Mouse (Mus musculus): ENCODE results near the gene 4931406P16Rik.
A peak's percentile ranks its signal among the peaks of the same experiment; 100 is the strongest.
"Not testable (repeated sequence)": the region's sequence is repeated elsewhere in the genome, so short reads cannot be mapped to it uniquely, and the experiment has no call there.

The 4931406P16Rik gene

DNA sequence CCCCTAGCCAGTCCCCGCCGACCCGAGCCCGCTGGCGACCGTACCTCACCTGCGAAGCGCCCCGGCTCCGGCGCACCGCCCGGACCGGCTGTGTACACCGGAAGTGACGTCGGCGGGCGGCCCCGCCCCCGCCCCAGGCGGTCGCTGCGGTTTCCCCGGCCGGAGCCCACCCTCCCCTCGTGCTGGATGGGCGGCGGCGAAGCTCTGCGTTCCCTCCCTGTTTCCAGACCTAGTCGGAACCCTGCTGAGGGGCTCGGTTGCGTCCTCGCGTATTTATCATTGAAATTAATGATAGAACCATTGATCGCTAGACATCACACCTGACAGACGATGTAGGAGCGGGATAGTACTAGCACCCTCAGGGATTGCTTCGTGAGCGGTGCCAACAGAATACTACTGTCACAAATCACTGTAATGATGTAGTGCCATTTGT, at the start of gene 4931406P16Rik:
Gene 4931406P16Rik (minus strand): TSS at position 109 of the 433 bp plus-strand sequence.
- DNase-seq (ENCODE audit: low spot score in 2 of 2): peak; percentile 72 to 79

DNA sequence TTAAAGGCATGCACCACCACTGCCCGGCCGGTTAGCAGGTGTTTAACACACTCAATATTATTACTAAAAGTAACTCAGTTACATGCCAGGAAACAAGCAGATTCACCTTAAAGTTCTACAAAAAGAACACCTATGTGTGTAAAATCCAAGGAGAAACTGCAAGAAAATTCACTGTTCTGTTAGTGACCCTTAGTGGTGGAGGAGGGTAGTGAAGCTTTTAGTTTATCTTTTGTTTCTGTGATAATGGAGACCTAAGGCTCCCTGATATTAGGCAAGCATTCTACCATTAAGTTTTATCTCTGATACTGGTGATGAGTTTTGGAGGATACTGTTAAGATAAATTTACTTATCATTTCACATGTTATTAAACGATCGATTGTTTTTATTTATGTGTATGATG, 42.3 kb upstream of the 4931406P16Rik start:
- no peak for DNase-seq (ENCODE audit: low spot score in 2 of 2)

DNA sequence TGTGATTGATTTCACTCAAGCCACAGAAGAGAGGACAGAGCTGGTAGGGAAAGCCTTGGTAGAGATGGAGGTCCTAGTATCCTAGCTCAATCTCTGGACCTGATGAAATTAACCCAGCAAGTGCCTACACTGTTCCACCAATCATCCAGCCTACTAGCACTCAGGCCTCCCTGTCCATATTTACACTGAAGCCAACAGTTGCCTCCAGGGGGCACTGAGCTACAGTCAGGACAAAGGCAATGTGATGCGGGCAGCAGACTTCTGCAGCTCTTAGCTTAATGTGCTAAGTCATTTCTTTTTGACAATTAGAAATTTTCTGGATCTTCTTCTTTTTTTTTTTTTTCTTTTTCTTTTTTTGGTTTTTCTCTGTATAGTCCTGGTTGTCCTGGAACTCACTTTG, 38.6 kb upstream of the 4931406P16Rik start:
- no peak for DNase-seq (ENCODE audit: low spot score in 2 of 2)

DNA sequence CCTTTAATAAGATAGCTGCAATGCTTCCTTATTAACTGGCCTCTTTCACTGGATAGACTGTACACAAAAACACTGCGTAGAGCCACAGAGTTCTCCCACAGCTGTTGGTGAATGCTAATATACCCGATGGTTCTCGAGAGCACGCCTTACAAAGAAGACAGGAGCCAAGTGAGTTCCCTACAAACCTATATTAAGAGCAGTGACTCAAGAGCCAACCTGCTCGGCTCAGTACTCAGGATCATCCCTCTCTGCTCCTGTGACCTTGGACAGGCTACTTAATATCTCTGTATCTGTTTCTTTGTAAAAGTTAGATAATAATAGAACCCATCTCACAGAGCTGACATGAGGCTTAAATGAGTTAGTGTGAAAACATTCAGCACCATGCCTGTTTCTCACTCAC, 36.8 kb upstream of the 4931406P16Rik start:
- DNase-seq (ENCODE audit: low spot score in 2 of 2): no peak

DNA sequence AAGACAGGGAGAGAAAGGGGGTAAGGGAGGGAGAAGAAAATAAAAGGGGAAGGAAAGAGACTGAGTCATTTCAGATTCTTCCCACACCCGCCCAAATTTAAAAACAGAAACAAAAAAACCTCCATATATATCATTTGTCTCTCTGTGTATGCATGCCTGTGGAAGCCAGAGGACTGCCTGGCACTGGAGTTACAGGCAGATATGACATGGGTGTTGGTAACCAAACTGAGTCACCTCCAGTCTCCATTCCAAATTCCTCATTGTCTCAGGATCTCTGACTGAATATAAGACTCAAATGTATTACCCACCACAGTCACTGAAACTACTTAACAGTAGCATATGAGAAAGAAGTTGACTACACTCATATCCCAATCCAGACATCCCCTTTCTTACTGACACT, 34.7 kb upstream of the 4931406P16Rik start:
- no peak for DNase-seq (ENCODE audit: low spot score in 2 of 2)

DNA sequence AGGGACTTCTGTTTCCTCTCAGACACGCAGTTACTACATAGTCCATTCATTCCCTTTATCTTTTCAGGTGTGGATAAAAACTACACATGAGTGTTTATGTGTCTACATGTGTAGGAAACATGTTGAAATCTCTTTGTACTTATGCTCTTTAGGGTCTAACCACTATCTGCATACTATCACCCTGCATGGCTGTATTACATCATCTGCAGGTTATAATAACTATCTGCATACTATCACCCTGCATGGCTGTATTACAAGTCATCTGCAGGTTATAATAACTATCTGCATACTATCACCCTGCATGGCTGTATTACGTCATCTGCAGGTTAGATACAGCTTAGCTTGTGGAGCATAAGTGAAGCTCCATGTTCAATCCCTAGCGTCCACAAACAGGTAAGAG, 33.7 kb upstream of the 4931406P16Rik start:
- no peak for DNase-seq (ENCODE audit: low spot score in 2 of 2)

DNA sequence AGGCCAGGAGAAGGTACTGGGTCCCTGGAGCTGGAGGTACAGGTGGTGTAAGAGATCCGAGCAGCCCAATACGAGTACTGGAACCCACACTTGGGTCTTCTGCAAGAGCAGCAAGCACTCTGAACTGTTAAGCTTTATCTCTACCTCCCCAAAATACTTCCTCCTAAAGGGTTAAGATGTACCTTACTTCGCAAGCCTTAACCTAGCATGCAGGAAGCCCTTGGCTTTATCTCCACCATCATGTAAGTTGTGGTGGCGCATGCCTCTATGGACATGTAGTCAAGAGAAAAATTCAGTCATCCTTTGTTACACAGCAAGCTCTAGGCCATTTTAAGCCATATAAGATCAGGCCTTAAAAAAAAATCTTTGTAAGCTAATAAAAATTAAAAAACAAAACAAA, 33.2 kb upstream of the 4931406P16Rik start:
- no peak for DNase-seq (ENCODE audit: low spot score in 2 of 2)

DNA sequence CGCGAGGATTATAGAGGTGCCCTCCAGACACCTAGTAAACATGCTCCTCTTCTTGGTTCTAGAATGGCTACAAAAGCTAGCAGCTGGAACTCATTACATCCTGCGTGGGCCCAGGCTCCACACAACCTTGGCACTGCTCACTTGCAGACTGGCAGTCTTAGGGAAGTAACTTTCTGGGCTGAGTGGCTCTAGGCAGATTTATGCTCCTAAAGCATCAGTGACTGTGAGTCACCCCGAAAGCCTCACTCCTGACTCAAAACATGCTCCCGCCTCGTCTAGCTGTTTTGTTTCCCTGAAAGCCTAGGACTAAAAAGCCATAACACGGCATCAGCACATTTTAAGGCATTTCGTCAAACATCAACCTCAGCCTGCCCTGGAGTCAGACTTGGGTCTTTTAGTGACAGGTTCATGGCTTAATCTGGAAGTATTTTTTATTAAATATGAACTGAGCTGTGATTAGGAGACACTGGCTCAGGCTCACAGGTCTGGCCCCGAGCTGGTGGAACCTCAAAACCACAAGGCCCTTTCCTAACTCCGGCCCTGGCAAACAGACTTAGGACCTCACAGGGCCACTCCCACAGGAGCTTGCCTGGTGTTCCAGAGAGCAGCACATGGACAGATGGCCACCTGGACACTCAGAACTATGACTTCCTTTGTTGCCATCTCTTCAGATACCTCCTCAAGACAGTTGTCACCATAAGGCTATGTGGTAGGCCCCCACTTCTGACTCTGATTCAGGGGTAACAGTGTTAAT, 28.9 kb upstream of the 4931406P16Rik start:
- no peak for DNase-seq (ENCODE audit: low spot score in 2 of 2)

DNA sequence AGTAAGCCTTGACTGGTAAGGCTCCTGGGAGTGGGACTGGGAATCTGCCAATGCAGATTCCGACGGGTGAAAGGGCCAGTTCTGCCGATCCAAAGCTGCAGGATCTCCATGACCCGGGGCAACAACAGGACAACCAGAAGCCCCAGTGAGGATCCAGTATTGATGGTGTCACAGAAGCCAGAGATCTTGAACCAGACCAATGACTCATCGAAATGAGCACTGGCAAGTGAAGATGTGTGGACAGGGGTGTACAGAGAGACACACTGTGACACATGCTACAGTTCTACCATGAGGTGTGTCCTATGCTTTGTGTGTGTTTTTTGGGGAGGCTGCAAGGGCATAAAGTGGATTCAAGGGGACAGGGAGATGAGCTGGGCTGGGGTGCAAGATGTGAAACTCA, 27.5 kb upstream of the 4931406P16Rik start:
- DNase-seq (ENCODE audit: low spot score in 2 of 2): no peak

DNA sequence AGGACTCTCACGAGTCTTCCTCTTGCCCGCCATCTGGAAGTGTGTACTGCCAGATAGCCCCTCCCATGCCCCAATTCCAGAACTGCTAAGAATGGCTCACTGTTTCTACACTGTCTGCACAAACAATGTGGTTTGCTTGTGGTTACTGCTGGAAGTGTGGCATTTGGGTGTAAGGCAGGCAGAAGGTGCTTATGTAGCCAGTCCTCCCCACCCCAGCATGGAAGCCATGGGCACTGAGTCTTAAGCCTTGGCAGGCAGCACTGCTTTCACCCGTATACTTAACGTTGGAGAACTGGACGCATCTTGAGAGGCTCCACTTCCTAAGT, 25.8 kb upstream of the 4931406P16Rik start:
- DNase-seq (ENCODE audit: low spot score in 2 of 2): no peak

DNA sequence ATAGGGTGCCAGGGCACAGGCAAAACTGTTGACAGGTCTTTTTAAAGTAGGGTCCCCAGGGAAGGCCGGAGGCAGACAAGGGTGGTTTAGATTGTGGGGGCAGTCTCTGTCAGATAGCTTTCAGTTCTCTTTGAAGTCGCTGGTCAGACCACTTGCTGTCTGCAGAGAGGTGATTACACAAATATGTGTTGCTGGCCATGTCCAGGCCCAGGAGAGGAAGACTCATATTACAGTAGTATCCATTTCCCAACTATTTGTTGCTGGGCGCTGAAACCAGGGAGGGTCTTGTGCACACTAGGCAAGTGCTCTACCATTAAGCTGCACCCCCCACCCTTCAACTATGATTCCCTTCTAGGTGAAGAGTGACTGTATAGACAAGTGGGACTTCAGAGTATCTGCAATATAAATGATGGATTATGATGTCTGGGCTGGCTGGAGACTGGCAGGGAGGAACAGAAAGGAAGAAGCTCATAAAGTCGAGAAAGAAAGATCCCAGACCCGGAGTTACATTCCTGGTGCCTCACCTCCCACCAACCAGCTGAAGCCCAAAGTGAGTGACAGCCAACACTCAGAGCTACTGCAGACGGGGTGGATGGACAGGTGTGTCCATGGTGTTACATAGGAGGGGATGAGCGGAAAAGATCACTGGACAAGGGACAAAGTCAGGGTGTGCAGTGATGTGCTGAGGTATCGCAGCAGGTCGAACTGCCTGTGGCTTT, 25.3 kb upstream of the 4931406P16Rik start:
- DNase-seq (ENCODE audit: low spot score in 2 of 2): no peak

DNA sequence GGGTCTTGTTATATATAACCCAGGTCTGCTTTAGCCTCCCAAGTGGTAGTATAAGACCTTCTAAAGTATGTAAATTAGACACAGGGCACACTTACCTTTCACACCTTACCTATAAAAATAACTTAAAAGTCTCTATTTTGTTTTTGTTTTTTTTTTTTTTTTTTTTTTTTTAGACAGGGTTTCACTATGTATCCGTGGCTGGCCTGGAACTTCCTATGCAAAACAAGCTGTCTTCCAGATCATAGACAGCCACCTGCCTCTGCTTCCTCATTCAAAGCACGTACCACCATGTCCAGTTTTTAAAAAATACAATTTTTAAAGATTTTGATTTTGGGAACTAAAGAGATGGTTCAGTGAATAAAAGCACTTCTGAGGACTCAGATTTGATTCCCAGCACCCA, 23.9 kb upstream of the 4931406P16Rik start:
- DNase-seq (ENCODE audit: low spot score in 2 of 2): no peak

DNA sequence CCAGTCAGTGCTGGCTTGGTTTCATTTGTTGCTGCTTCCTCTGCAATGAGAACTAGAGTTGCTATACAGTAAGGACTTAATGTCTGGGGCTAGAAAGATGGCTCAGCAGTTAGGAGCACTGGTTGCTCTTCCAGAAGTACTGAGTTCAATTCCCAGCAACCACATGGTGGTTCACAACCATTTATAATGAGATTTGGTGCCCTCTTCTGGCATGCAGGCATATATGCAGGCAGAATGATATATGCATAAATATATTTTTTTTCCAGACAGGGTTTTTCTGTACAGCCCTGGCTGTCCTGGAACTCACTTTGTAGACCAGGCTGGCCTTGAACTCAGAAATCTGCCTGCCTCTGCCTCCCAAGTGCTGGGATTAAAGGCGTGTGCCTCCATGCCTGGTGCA, 23.2 kb upstream of the 4931406P16Rik start:
- not testable (repeated sequence) for DNase-seq (ENCODE audit: low spot score in 2 of 2)

DNA sequence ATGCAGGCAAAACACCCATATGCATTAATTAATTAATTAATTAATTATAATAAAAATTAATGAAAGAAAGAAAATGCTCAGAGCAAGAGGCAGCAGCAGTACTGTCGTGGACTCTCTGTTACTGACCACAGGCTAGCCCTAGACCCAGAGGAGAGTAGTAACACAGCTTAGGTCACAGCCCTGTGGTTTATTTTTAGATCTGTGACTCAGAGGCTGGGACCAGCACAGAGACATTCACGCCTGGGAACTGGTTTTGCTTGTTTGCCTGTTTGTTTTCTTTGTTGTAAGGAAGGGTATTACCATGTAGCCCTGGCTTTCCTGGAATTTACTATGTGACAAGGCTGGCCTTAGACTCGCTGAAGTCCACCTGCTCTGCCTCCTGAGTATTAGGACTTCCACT, 14.1 kb upstream of the 4931406P16Rik start:
- DNase-seq (ENCODE audit: low spot score in 2 of 2): no peak

DNA sequence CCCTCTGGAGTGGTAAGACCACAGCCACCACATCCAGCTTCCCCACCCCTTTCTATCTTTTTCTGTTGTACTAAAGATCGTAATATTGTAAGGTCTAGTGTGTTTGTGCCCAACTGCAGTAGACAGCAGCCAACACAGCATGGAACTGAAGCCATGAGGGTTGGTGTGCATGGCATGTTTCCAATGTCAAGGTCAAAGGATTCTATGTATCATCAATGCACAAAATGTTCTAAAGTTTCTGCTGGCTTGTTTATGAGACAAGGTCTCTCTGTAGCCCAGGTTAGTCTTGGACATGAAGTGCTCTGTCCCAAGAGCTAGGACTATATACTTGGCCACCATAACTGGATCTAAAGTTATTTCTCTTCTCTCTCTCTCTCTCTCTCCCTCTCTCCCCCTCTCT, 11.5 kb upstream of the 4931406P16Rik start:
- DNase-seq (ENCODE audit: low spot score in 2 of 2): no peak

DNA sequence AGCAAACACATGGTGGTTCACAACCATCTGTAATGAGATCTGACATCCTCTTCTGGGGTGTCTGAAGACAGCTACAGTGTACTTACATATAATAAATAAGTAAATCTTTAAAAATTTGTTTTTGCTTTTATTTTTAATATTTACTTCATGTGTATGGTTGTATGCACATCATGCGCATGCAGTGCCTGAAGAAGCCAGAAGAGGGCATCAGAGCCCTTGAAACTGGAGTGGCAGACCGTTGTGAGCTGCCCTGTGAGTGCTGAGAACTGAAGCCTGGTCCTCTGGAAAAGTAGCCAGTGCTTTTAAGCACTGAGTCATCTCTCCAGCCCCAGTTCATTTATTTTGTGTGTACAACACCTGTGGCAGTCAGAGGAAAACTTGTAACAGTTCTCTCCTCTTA, 10.7 kb upstream of the 4931406P16Rik start:
- DNase-seq (ENCODE audit: low spot score in 2 of 2): no peak

DNA sequence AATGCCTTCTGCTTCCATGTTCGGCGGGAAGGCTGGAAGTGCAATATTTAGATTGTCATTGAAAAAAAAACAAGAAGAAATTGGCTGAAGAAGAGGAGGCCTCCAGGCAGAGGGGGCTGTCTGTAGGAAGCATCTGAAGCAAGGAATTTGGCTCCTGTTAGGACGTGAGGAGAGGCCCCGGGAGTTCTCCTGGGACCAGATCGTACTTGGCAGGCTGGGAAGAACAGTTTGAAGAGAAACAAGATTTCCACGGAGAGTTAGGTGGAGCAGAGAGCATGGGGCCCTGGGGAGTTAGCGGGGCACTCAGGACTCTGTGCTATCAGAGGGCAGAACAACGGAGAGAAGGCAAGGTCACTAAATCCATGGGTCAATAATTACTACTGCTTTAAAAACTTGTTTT, 10.0 kb upstream of the 4931406P16Rik start:
- no peak for DNase-seq (ENCODE audit: low spot score in 2 of 2)

DNA sequence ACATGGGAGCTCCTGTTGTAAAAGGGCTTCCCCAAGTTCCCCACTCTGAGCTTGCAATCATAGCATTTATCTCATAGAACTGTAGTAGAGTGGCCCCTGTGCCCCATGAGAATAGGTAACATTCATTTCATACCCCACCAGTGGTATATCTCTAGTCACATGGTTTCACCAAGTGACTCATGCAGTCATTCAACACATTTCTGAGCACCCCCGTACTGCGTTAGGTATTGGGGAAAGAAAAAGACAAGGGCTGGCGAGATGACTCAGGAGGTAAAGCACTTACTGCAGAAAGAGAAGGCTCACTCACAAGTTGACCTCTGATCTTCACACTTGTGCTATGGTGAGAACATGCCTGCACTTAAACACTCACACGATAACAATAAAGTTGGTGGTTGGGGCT, 8.6 kb upstream of the 4931406P16Rik start:
- no peak for DNase-seq (ENCODE audit: low spot score in 2 of 2)

DNA sequence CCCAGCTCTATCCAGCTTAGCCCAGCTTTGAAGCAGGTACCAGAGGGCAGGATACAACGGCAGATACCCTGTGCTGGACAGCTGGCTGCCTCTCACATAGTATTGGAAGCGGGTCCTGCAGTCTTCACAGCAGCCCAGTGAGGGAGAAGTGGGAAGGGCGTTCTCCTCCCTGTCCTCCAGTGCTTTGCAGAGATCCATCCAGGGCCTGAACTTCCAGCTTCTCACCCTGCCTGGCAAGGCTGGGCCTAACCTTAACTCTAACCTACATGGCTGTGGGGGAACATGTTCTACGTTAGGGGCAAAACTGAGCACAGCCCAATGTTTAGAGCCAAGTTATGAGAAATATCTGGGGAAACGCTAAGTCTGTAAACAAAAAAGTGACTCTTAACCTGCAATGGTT, 7.8 kb upstream of the 4931406P16Rik start:
- no peak for DNase-seq (ENCODE audit: low spot score in 2 of 2)

DNA sequence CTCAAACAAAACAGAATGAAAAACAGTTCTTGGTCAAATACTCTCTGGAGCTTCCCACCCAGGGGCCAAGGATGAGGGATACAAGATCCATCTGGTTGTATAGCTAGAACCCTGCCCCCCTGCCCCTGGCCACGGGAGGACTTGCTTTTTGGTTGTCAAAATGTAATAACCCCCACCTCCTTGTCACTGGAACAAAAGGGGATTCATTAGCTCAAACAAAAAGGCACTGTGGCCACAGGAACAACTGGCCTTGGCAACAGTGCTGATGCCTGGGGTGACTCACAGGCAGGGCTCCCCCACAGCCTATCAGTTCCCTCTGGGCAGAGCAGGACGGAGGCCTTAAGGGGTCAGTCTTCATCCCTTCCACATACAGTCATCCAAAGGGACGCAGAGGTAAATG, 6.6 kb upstream of the 4931406P16Rik start:
- DNase-seq (ENCODE audit: low spot score in 2 of 2): no peak

DNA sequence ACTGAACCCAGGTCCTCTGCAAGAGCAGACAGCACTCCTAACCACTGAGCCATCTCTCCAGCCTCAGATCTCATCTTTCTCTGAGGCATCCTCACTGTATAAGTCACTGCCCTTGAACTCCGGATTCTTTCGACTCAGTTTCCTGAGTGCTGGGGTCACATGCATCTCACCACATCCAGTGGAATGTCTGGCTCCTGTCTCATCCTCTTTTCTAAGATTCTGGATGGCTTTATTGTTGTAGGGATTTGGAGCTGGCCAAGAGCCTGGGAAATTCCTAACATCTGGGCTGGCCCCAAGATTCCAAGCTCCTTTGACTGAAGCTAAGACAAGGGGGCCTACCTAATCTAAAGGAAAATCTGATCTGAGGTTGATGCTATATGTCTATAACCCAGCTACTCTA, 5.8 kb upstream of the 4931406P16Rik start:
- DNase-seq (ENCODE audit: low spot score in 2 of 2): no peak

DNA sequence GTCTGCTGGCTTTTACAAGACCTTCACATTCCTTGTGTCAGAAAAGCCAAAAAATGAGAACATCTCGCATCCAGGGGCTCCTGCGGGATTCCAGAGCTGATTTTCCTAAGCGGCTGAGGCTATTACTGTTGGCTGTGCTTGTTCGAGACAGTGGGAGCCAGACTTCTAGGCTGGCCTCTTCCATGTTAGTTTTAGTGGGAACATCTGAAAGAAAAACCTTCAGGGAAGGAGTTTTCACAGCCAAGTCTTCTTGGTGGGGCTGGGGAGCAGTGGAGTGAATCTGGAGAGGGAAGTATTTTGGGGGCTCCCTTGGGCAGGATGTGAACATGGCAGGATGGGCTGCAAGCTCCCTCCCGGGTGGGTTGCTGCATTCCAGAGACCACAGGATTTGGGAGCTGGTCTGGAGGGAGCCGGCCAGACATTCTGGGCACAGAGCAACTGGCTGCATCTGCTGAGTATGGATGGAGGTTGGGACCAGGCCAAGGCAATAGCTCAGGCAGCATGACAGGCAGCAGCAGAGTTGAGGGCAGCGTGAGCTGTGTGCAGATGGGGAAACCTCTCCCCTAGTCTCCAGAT, 4.6 kb upstream of the 4931406P16Rik start:
- DNase-seq (ENCODE audit: low spot score in 2 of 2): no peak

DNA sequence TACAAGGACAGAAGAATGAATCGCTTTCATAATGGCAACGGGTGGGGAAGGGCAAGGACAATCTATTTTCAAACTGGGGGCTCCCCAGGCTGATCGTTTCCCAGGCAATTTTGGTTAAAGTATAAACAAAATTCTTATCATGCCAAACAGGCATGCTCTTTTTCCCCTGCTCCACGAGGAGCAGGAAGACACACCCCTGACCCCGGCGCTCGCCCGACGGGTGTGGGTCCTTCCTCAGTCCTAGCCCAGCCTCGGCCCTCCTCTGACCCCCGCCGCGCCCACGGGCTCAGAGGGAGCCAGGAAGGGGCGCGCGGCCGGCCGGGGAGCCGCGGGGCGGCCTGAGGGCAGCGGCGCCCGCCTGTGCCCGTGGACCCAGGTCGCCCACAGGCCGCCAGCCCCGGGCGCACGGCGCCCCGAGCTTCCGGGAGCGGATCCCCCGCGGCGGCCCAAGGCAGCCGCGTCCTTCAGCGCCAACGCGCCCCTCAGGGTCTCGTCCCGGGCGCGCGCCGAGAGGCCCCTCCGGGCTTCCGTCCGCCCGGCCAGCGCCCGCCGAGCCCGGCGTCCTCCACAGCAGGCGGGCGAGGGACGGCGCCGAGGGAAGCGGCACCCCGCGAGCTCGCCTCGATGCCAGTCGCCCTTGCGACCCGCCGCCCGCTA, 437 bp downstream of the 4931406P16Rik start:
- peak in 1 of 2 experiments; percentile 25 for DNase-seq (ENCODE audit: low spot score in 2 of 2)

Measured in frontal cortex, postnatal 25 days (tissue).